Mouse (Mus musculus): ENCODE measurements around the gene Myocd. TPM values are rescaled to one million over a fixed set of nuclear protein-coding genes. Genes with fewer than 3 reads are reported as not detected.

Myocd gene
- polyA plus RNA-seq, 1 experiment, result 0.15 TPM

- Histone ChIP-seq H3K27ac (ENCODE audit: insufficient read depth, low read length) (no peak overlapping the region), H3K4me1 (ENCODE audit: control insufficient read depth, insufficient read depth, low read length) (no peaks in the 10 kb centered on the region), H3K4me3 (ENCODE audit: insufficient read depth, low read length) (no peak overlapping the region)
- TF ChIP-seq POLR2A (IDR thresholded peaks at IDR 0.05; ENCODE audit: extremely low read depth, insufficient read depth, low read length) (no peak), CTCF (IDR thresholded peaks at IDR 0.05; ENCODE audit: extremely low read depth, insufficient read depth, low read length) (no peak)
These were observed 71.8 kb downstream of the Myocd start for GRCm38 (mm10) chr11:65198026-65198425.

- Histone ChIP-seq H3K4me3 (ENCODE audit: insufficient read depth, low read length) (no peak overlapping the region), H3K27ac (ENCODE audit: insufficient read depth, low read length) (no peak overlapping the region), H3K4me1 (ENCODE audit: control insufficient read depth, insufficient read depth, low read length) (no peaks in the 10 kb centered on the region)
- peak; percentile 90 for TF ChIP-seq CTCF (IDR thresholded peaks at IDR 0.05; ENCODE audit: extremely low read depth, insufficient read depth, low read length)
- TF ChIP-seq POLR2A (IDR thresholded peaks at IDR 0.05; ENCODE audit: extremely low read depth, insufficient read depth, low read length), result no peak
These were observed 72.5 kb downstream of the Myocd start for GRCm38 (mm10) chr11:65197280-65197679.

GRCm38 (mm10) chr11:65186974-65187373 is 82.8 kb downstream of the Myocd start:
- H3K4me1 ChIP-seq (ENCODE audit: control insufficient read depth, insufficient read depth, low read length), result no peaks in the 10 kb centered on the region
- no peak overlapping the region for H3K27ac ChIP-seq (ENCODE audit: insufficient read depth, low read length)
- TF ChIP-seq CTCF (IDR thresholded peaks at IDR 0.05; ENCODE audit: extremely low read depth, insufficient read depth, low read length) (no peak), POLR2A (IDR thresholded peaks at IDR 0.05; ENCODE audit: extremely low read depth, insufficient read depth, low read length) (no peak)
- no peak overlapping the region for H3K4me3 ChIP-seq (ENCODE audit: insufficient read depth, low read length)

- Histone ChIP-seq H3K4me3 (ENCODE audit: insufficient read depth, low read length) (no peak overlapping the region), H3K4me1 (ENCODE audit: control insufficient read depth, insufficient read depth, low read length) (no peaks in the 10 kb centered on the region), H3K27ac (ENCODE audit: insufficient read depth, low read length) (no peak overlapping the region)
- TF ChIP-seq POLR2A (IDR thresholded peaks at IDR 0.05; ENCODE audit: extremely low read depth, insufficient read depth, low read length) (no peak), CTCF (IDR thresholded peaks at IDR 0.05; ENCODE audit: extremely low read depth, insufficient read depth, low read length) (no peak)
These were observed 84.7 kb downstream of the Myocd start for GRCm38 (mm10) chr11:65185114-65185513.

- TF ChIP-seq POLR2A (IDR thresholded peaks at IDR 0.05; ENCODE audit: extremely low read depth, insufficient read depth, low read length), result no peak
- TF ChIP-seq CTCF (IDR thresholded peaks at IDR 0.05; ENCODE audit: extremely low read depth, insufficient read depth, low read length), result no peak
- H3K4me3 ChIP-seq (ENCODE audit: insufficient read depth, low read length), result no peak overlapping the region
- H3K4me1 ChIP-seq (ENCODE audit: control insufficient read depth, insufficient read depth, low read length), result no peaks in the 10 kb centered on the region
- H3K27ac ChIP-seq (ENCODE audit: insufficient read depth, low read length), result no peak overlapping the region
These were observed 99.6 kb downstream of the Myocd start for GRCm38 (mm10) chr11:65170121-65170750.

GRCm38 (mm10) chr11:65162767-65163120 is 107.0 kb downstream of the Myocd start, which contains the start of gene Arhgap44:
Gene Arhgap44, minus strand, starts transcription at chr11:65162961.
- Histone ChIP-seq H3K4me3 (ENCODE audit: insufficient read depth, low read length) (peak within 1 kb of the TSS; percentile 92), H3K4me1 (ENCODE audit: control insufficient read depth, insufficient read depth, low read length) (peaks cover 3% of the 10 kb centered on the region; the same call in 1 of the 2 replicates), H3K27ac (ENCODE audit: insufficient read depth, low read length) (peak within 1 kb of the TSS; percentile 45)
- TF ChIP-seq POLR2A (IDR thresholded peaks at IDR 0.05; ENCODE audit: extremely low read depth, insufficient read depth, low read length) (peak; percentile 68; the same call in 1 of the 2 replicates), CTCF (IDR thresholded peaks at IDR 0.05; ENCODE audit: extremely low read depth, insufficient read depth, low read length) (no peak)

GRCm38 (mm10) chr11:65161881-65162766 is 107.7 kb downstream of the Myocd start:
- Histone ChIP-seq H3K4me1 (ENCODE audit: control insufficient read depth, insufficient read depth, low read length) (peaks cover 6% of the 10 kb centered on the region; the same call in 1 of the 2 replicates), H3K4me3 (ENCODE audit: insufficient read depth, low read length) (peak overlapping the region; percentile 92), H3K27ac (ENCODE audit: insufficient read depth, low read length) (peak overlapping the region; percentile 45)
- TF ChIP-seq POLR2A (IDR thresholded peaks at IDR 0.05; ENCODE audit: extremely low read depth, insufficient read depth, low read length) (no peak), CTCF (IDR thresholded peaks at IDR 0.05; ENCODE audit: extremely low read depth, insufficient read depth, low read length) (no peak)

GRCm38 (mm10) chr11:65160991-65161880 is 108.6 kb downstream of the Myocd start:
- peak overlapping the region; percentile 92 for H3K4me3 ChIP-seq (ENCODE audit: insufficient read depth, low read length)
- no peak for TF ChIP-seq CTCF (IDR thresholded peaks at IDR 0.05; ENCODE audit: extremely low read depth, insufficient read depth, low read length)
- TF ChIP-seq POLR2A (IDR thresholded peaks at IDR 0.05; ENCODE audit: extremely low read depth, insufficient read depth, low read length), result no peak
- peak overlapping the region; percentile 21; the same call in 1 of the 2 replicates for H3K27ac ChIP-seq (ENCODE audit: insufficient read depth, low read length)
- peaks cover 8% of the 10 kb centered on the region; the same call in 1 of the 2 replicates for H3K4me1 ChIP-seq (ENCODE audit: control insufficient read depth, insufficient read depth, low read length)

- H3K4me1 ChIP-seq (ENCODE audit: control insufficient read depth, insufficient read depth, low read length), result peaks cover 8% of the 10 kb centered on the region; the same call in 1 of the 2 replicates
- peak within 1 kb of the TSS; percentile 92; the same call in 1 of the 2 replicates for H3K4me3 ChIP-seq (ENCODE audit: insufficient read depth, low read length)
- no peak for TF ChIP-seq POLR2A (IDR thresholded peaks at IDR 0.05; ENCODE audit: extremely low read depth, insufficient read depth, low read length)
- TF ChIP-seq CTCF (IDR thresholded peaks at IDR 0.05; ENCODE audit: extremely low read depth, insufficient read depth, low read length), result no peak
- no peak within 1 kb of the TSS for H3K27ac ChIP-seq (ENCODE audit: insufficient read depth, low read length)
These were observed 110.0 kb downstream of the Myocd start, which contains the start of gene 1700086D15Rik for GRCm38 (mm10) chr11:65159791-65160190. Gene 1700086D15Rik, minus strand, starts transcription at chr11:65159891.
